Mouse (Mus musculus) bone marrow, adult 2 months (tissue): ENCODE measurements at regions not wholly inside any gene's neighbourhood (a gene's known extent, or its start where the extent isn't known, plus 50 kb on each side); places are given as distances from the start of the nearest gene placed in this dataset.

Experiments
- CTCF ChIP-seq: fragments of 200-500 bp; IDR thresholded peaks from 2 replicates; pipeline ENCODE4 v1.5.1; 2011; ENCODE audit warnings: low read length, control low read depth; ENCODE audit not compliant: control insufficient read depth, insufficient read depth
- POLR2A ChIP-seq: fragments of 200-500 bp; IDR thresholded peaks from 2 replicates; pipeline ENCODE4 v1.6.1; 2011; ENCODE audit warnings: low read depth, mild to moderate bottlenecking, control low read depth, low read length, borderline replicate concordance; ENCODE audit not compliant: control insufficient read depth

GRCm38 (mm10) chr1:73724551-73724950 is 399.7 kb downstream of the Tns1 start:
- TF ChIP-seq CTCF: no peak
- no peak for TF ChIP-seq POLR2A
